Mouse (Mus musculus): ENCODE results near the gene Ctdspl. TPM values are rescaled to one million over a fixed set of nuclear protein-coding genes. Genes with fewer than 3 reads are reported as not detected.

Ctdspl gene
- polyA plus RNA-seq, 1 experiment from 2014 or later = 3.7 TPM

DNA sequence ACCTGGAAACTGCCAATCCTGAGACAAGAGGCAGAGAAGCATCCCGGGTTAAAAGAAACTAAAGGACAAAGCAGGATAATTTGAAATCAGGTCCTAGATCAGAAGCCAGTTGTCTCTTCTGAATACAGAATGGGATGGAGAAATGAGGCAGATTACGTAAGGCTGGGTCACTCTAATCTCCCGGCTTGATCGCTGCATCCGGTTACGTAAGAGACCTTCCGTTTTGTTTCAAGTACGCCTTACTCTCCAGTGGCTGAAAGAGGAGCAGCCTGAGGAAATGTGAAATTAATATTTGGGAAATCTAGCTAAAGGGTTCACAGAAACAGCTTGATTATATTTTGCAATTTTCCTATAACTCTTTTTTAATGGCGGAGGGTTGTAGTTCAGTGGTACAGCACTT is 13.2 kb upstream of the Ctdspl start:
- 0 out of 2 replicates have a peak, but pooled peaks have one; percentile 35 for ATAC-seq (ENCODE audit: low read depth)
- Histone ChIP-seq H3K9me3 (replicated peaks; ENCODE audit: control insufficient read depth, low read length) (no peaks in the 10 kb centered on the region), H3K27ac (ENCODE audit: low read length) (no peak overlapping the region), H3K4me2 (ENCODE audit: low read depth, low read length) (no peak overlapping the region), H3K9ac (ENCODE audit: low read depth, low read length) (no peak overlapping the region), H3K4me1 (ENCODE audit: control insufficient read depth, low read depth, low read length) (no peaks in the 10 kb centered on the region), H3K36me3 (ENCODE audit: control insufficient read depth, insufficient read depth) (no peaks in the 10 kb centered on the region), H3K4me3 (ENCODE audit: low read depth, low read length) (no peak overlapping the region), H3K27me3 (ENCODE audit: control insufficient read depth, insufficient read depth, low read depth, low read length) (no peaks in the 10 kb centered on the region)
- WGBS (ENCODE audit: insufficient replicate concordance) = 43% methylated on average over 9 of the region's 9 CpGs

DNA sequence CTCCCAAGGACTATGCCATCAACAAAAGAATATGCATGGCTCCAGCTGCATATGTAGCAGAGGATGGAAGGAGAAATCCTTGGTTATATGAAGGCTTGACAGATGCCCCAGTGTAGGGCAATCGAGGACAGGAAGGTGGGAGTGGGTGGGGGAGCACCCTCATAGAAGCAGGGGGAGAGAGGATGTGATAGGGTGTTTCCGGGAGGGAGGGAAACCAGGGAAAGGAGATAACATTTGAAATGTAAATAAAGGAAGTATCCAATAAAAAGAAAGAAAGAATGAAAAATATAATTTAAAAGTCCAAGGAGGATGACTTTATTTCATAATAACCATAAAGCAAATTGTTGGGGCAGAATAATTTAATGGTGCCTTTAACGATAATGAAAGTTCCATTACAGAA is 12.6 kb upstream of the Ctdspl start:
- no peak for ATAC-seq (ENCODE audit: low read depth)
- no peak overlapping the region for H3K4me2 ChIP-seq (ENCODE audit: low read depth, low read length)
- no peaks in the 10 kb centered on the region for H3K4me1 ChIP-seq (ENCODE audit: control insufficient read depth, low read depth, low read length)
- H3K27ac ChIP-seq (ENCODE audit: low read length) = no peak overlapping the region
- H3K9ac ChIP-seq (ENCODE audit: low read depth, low read length) = no peak overlapping the region
- H3K4me3 ChIP-seq (ENCODE audit: low read depth, low read length) = no peak overlapping the region
- H3K9me3 ChIP-seq (replicated peaks; ENCODE audit: control insufficient read depth, low read length) = no peaks in the 10 kb centered on the region
- WGBS (ENCODE audit: insufficient replicate concordance) = 42% methylated on average over 3 of the region's 3 CpGs
- no peaks in the 10 kb centered on the region for H3K36me3 ChIP-seq (ENCODE audit: control insufficient read depth, insufficient read depth)
- no peaks in the 10 kb centered on the region for H3K27me3 ChIP-seq (ENCODE audit: control insufficient read depth, insufficient read depth, low read depth, low read length)

DNA sequence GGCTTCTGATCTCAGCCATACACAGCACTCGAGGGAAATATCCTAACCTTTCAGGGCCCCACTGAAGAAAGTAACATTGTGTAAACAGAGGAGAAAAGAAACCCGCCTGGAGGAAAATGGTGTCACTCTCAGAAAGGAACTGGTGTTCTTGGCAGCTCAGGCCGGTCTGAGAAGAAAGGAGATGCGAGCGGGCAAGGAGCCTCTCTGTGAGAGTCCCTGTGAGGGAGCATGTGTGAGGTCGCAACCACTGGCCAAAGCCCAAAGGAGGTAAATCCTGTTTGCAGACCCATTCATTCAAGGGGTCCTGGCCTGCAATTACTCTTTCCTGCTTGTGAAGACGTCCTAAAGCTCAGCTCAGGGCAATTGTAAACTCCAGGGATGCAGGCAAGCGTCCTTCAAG is 11.7 kb upstream of the Ctdspl start:
- Histone ChIP-seq H3K36me3 (ENCODE audit: control insufficient read depth, insufficient read depth) (no peaks in the 10 kb centered on the region), H3K4me3 (ENCODE audit: low read depth, low read length) (no peak overlapping the region), H3K9ac (ENCODE audit: low read depth, low read length) (no peak overlapping the region), H3K4me2 (ENCODE audit: low read depth, low read length) (no peak overlapping the region), H3K4me1 (ENCODE audit: control insufficient read depth, low read depth, low read length) (no peaks in the 10 kb centered on the region), H3K27me3 (ENCODE audit: control insufficient read depth, insufficient read depth, low read depth, low read length) (0 out of 2 replicates have a peak, but pooled peaks cover 2% of the 10 kb centered on the region), H3K9me3 (replicated peaks; ENCODE audit: control insufficient read depth, low read length) (no peaks in the 10 kb centered on the region), H3K27ac (ENCODE audit: low read length) (no peak overlapping the region)
- WGBS (ENCODE audit: insufficient replicate concordance) = 51% methylated on average over 8 of the region's 8 CpGs
- ATAC-seq (ENCODE audit: low read depth) = no peak

DNA sequence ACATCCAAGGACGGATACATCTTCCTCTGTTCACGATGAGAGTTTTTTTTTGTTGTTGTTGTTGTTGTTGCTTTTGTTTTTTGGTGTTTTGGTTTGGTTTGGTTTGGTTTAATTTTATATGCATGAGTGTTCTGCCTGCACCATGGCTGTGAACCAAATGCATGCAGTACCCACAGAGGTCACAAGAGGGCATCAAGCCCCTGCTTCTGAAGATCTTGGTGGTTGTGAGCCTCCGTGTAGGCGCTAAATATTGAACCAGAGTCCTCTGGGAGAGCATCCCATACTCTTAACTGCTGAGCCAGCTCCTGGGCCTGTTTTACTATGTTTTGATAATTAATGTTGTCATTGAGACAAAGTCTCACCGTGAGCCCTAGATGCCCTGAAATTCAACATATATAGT is 11.0 kb upstream of the Ctdspl start:
- H3K4me2 ChIP-seq (ENCODE audit: low read depth, low read length) = no peak overlapping the region
- H3K27ac ChIP-seq (ENCODE audit: low read length) = no peak overlapping the region
- H3K27me3 ChIP-seq (ENCODE audit: control insufficient read depth, insufficient read depth, low read depth, low read length) = 0 out of 2 replicates have a peak, but pooled peaks cover 2% of the 10 kb centered on the region
- H3K36me3 ChIP-seq (ENCODE audit: control insufficient read depth, insufficient read depth) = no peaks in the 10 kb centered on the region
- H3K4me1 ChIP-seq (ENCODE audit: control insufficient read depth, low read depth, low read length) = no peaks in the 10 kb centered on the region
- no peaks in the 10 kb centered on the region for H3K9me3 ChIP-seq (replicated peaks; ENCODE audit: control insufficient read depth, low read length)
- WGBS (ENCODE audit: insufficient replicate concordance) = 48% methylated on average over 5 of the region's 5 CpGs
- H3K9ac ChIP-seq (ENCODE audit: low read depth, low read length) = no peak overlapping the region
- ATAC-seq (ENCODE audit: low read depth) = no peak
- no peak overlapping the region for H3K4me3 ChIP-seq (ENCODE audit: low read depth, low read length)

DNA sequence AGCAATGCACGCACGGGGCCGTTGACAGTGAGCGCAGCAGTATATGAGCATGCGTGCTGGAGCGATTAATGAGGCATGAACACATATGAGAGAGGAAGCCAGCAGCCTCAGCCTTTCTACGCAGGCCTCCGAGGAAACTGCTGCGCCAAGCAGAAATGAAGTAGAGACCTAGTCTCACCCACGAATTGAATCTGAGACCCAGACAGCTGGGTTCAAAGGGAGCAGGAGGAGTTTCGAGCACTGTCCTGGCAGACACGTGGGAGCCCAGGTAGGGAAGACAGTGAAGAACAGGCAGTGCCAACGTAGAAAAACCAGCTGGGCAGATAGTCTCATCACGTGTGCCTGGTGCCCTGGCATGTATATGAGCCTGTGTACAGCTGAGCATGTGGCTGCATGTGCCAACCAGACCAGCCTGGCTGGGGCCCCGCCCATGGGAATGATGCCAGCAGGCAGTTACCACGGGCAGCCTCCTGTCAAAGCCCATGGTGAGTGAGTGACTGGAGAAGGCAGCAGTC is 6.5 kb upstream of the Ctdspl start:
- Histone ChIP-seq H3K4me2 (ENCODE audit: low read depth, low read length) (no peak overlapping the region), H3K27me3 (ENCODE audit: control insufficient read depth, insufficient read depth, low read depth, low read length) (0 out of 2 replicates have a peak, but pooled peaks cover 2% of the 10 kb centered on the region), H3K4me1 (ENCODE audit: control insufficient read depth, low read depth, low read length) (peaks cover 4% of the 10 kb centered on the region), H3K9ac (ENCODE audit: low read depth, low read length) (no peak overlapping the region), H3K36me3 (ENCODE audit: control insufficient read depth, insufficient read depth) (no peaks in the 10 kb centered on the region), H3K27ac (ENCODE audit: low read length) (no peak overlapping the region), H3K4me3 (ENCODE audit: low read depth, low read length) (no peak overlapping the region), H3K9me3 (replicated peaks; ENCODE audit: control insufficient read depth, low read length) (no peaks in the 10 kb centered on the region)
- ATAC-seq (ENCODE audit: low read depth) = no peak
- WGBS (ENCODE audit: insufficient replicate concordance) = 67% methylated on average over 16 of the region's 16 CpGs

DNA sequence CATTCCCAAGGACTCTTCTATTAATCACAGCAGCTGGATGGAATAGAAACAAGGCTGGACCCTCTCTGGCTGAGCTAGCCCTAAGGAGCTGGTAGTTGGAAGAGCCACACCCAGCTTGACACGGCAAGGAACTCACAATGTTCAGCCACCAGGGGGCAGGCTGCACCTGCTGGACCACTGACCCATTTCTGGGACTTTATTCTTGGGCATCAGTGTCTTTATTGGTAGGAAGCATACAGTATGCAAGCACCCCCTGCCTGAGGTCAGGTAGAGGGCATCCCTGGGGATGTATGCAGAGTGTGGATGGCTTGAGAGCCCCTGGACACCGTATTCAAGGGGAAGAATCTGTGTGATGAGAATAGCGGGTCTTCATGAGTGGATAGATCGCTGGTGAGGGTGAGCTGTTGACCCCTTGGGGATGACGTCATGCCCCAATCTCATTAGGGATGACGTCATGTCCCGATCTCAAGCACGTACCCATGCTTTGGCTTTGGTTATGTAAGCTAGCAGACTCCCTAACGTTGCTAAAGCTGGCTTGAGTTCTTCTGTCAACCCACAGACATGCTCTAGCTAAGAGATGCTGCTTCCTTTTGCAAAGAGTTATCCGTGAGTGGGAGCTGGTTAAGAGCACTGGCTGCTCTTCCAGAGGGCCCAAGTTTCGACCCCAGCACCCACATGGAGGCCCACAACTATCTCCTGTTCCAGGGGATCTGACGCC is 5.3 kb upstream of the Ctdspl start:
- Histone ChIP-seq H3K4me1 (ENCODE audit: control insufficient read depth, low read depth, low read length) (peaks cover 12% of the 10 kb centered on the region), H3K9me3 (replicated peaks; ENCODE audit: control insufficient read depth, low read length) (no peaks in the 10 kb centered on the region), H3K36me3 (ENCODE audit: control insufficient read depth, insufficient read depth) (no peaks in the 10 kb centered on the region), H3K27ac (ENCODE audit: low read length) (no peak overlapping the region), H3K4me2 (ENCODE audit: low read depth, low read length) (no peak overlapping the region), H3K4me3 (ENCODE audit: low read depth, low read length) (no peak overlapping the region), H3K27me3 (ENCODE audit: control insufficient read depth, insufficient read depth, low read depth, low read length) (0 out of 2 replicates have a peak, but pooled peaks cover 2% of the 10 kb centered on the region), H3K9ac (ENCODE audit: low read depth, low read length) (no peak overlapping the region)
- 36% methylated on average over 12 of the region's 12 CpGs for WGBS (ENCODE audit: insufficient replicate concordance)
- ATAC-seq (ENCODE audit: low read depth) = no peak

DNA sequence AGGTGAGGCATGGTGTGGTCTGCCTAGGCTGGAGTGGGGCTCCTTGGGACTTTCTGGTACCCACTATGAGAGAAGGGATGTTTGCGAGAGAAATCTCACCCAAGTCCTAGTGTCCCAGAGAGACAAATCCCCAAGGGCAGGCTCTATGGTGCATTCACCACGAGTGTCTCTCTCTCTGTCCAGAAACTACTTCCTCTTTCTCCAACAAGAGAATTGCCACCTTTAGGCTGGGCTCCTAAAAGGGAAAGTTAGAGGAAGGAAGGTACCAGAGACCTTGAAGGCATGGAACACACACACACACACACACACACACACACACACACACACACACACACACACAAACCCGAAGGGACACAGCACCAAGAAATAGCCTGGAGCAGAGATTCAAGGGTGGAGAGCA is 4.3 kb upstream of the Ctdspl start:
- Histone ChIP-seq H3K27me3 (ENCODE audit: control insufficient read depth, insufficient read depth, low read depth, low read length) (0 out of 2 replicates have a peak, but pooled peaks cover 2% of the 10 kb centered on the region), H3K36me3 (ENCODE audit: control insufficient read depth, insufficient read depth) (no peaks in the 10 kb centered on the region), H3K9me3 (replicated peaks; ENCODE audit: control insufficient read depth, low read length) (no peaks in the 10 kb centered on the region), H3K4me3 (ENCODE audit: low read depth, low read length) (no peak overlapping the region), H3K27ac (ENCODE audit: low read length) (no peak overlapping the region), H3K4me2 (ENCODE audit: low read depth, low read length) (no peak overlapping the region), H3K9ac (ENCODE audit: low read depth, low read length) (no peak overlapping the region), H3K4me1 (ENCODE audit: control insufficient read depth, low read depth, low read length) (peaks cover 16% of the 10 kb centered on the region)
- 32% methylated on average over 3 of the region's 3 CpGs for WGBS (ENCODE audit: insufficient replicate concordance)
- no peak for ATAC-seq (ENCODE audit: low read depth)

DNA sequence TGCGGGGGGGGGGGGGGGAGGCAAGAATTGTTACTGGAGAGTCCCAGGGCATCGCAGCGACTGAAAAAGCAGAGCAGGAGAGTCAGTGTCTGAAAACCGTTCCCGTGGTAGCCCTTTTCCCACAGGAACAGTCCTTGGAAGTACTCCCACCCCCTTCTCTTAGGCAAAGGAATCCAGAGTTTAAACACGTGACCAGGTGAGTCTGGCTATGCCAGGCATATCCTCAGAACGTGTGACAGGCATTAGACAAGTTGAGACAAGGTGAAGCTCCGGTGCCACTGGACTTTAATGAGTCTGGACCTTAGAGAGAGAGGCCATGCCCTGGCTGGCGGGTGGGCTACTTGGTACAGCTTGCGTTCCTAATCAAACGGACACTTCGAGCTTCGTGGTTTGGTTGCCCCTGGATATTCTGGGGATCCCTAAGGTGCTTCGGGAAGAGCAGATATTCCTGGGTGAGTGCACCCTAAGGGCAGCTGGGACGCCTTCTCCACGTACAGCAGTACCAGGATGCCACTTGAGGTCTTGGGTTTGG is 1.6 kb upstream of the Ctdspl start:
- H3K9me3 ChIP-seq (replicated peaks; ENCODE audit: control insufficient read depth, low read length) = no peaks in the 10 kb centered on the region
- no peak for ATAC-seq (ENCODE audit: low read depth)
- no peaks in the 10 kb centered on the region for H3K27me3 ChIP-seq (ENCODE audit: control insufficient read depth, insufficient read depth, low read depth, low read length)
- peak overlapping the region; percentile 81 for H3K4me3 ChIP-seq (ENCODE audit: low read depth, low read length)
- peaks cover 33% of the 10 kb centered on the region for H3K4me1 ChIP-seq (ENCODE audit: control insufficient read depth, low read depth, low read length)
- H3K9ac ChIP-seq (ENCODE audit: low read depth, low read length) = peak overlapping the region; percentile 74
- H3K4me2 ChIP-seq (ENCODE audit: low read depth, low read length) = peak overlapping the region; percentile 98
- no peak overlapping the region for H3K27ac ChIP-seq (ENCODE audit: low read length)
- H3K36me3 ChIP-seq (ENCODE audit: control insufficient read depth, insufficient read depth) = no peaks in the 10 kb centered on the region
- WGBS (ENCODE audit: insufficient replicate concordance) = 28% methylated on average over 16 of the region's 16 CpGs
